Mouse (Mus musculus) midbrain, embryonic 10.5 days (tissue): ENCODE data around the gene Cabcoco1. TPM values are rescaled to one million over a fixed set of nuclear protein-coding genes. Genes with fewer than 3 reads are reported as not detected.

Experiments used
- DNase-seq: peaks from one replicate; pipeline ENCODE4 v3.0.0-alpha.2; 2017; ENCODE audit warnings: low spot score
- H3K27ac ChIP-seq: fragments of 300-500 bp; sonication (generic); replicated peaks from 2 replicates; pipeline ENCODE4 v1.5.1; 2016; ENCODE audit warnings: mild to moderate bottlenecking
- H3K27me3 ChIP-seq: fragments of 300-500 bp; sonication (generic); 2 replicates; pipeline ENCODE4 v1.6.1; 2016; ENCODE audit warnings: low read depth, mild to moderate bottlenecking; ENCODE audit not compliant: poor library complexity, severe bottlenecking
- H3K36me3 ChIP-seq: fragments of 300-500 bp; sonication (generic); 2 replicates; pipeline ENCODE4 v1.6.1; 2016; ENCODE audit warnings: mild to moderate bottlenecking, moderate library complexity
- H3K4me1 ChIP-seq: fragments of 300-500 bp; sonication (generic); 2 replicates; pipeline ENCODE4 v1.6.1; 2016
- H3K4me3 ChIP-seq: fragments of 300-500 bp; sonication (generic); 2 replicates; pipeline ENCODE4 v1.5.1; 2016; ENCODE audit warnings: mild to moderate bottlenecking, moderate library complexity
- H3K9me3 ChIP-seq: fragments of 300-500 bp; sonication (generic); replicated peaks from 2 replicates; pipeline ENCODE4 v1.6.1; 2016; ENCODE audit warnings: mild to moderate bottlenecking
- WGBS: fragments of 180-500 bp; shearing (Covaris S2); methylation state at CpG from one replicate; pipeline ENCODE4 v1.1.7; 2016; 5-methylcytosine and 5-hydroxymethylcytosine counted together
- polyA plus RNA-seq: library from polyadenylated mRNA; unstranded; fragments of >200 nt; fragmentation: Nextera tagmentation; extraction: Ambion mirVana; gene quantifications from 2 replicates; pipeline ENCODE4 v1.2.1, GENCODE M21; 2016

Gene Cabcoco1
- polyA plus RNA-seq, 1 experiment from 2014 or later: not detected

GRCm38 (mm10) chr10:68443132-68443531 is 98.6 kb downstream of the Cabcoco1 start:
- Histone ChIP-seq H3K4me3 (no peak overlapping the region), H3K36me3 (no peaks in the 10 kb centered on the region), H3K9me3 (no peaks in the 10 kb centered on the region), H3K27me3 (no peaks in the 10 kb centered on the region), H3K27ac (no peak overlapping the region), H3K4me1 (peaks cover 19% of the 10 kb centered on the region)
- DNase-seq: no peak
- 42% methylated on average over 7 of the region's 7 CpGs for WGBS

- no peaks in the 10 kb centered on the region for H3K27me3 ChIP-seq
- no peak overlapping the region for H3K4me3 ChIP-seq
- no peaks in the 10 kb centered on the region for H3K9me3 ChIP-seq
- 43% methylated on average over 3 of the region's 3 CpGs for WGBS
- no peak for DNase-seq
- peaks cover 19% of the 10 kb centered on the region for H3K4me1 ChIP-seq
- no peaks in the 10 kb centered on the region for H3K36me3 ChIP-seq
- H3K27ac ChIP-seq: no peak overlapping the region
Observed at GRCm38 (mm10) chr10:68442713-68443112, 99.0 kb downstream of the Cabcoco1 start.

- no peaks in the 10 kb centered on the region for H3K9me3 ChIP-seq
- no peaks in the 10 kb centered on the region for H3K27me3 ChIP-seq
- H3K27ac ChIP-seq: no peak overlapping the region
- H3K36me3 ChIP-seq: no peaks in the 10 kb centered on the region
- WGBS: 72% methylated on average over 10 of the region's 10 CpGs
- no peak for DNase-seq
- no peak overlapping the region for H3K4me3 ChIP-seq
- peaks cover 19% of the 10 kb centered on the region for H3K4me1 ChIP-seq
Observed at GRCm38 (mm10) chr10:68441931-68442662, 99.6 kb downstream of the Cabcoco1 start.

DNA sequence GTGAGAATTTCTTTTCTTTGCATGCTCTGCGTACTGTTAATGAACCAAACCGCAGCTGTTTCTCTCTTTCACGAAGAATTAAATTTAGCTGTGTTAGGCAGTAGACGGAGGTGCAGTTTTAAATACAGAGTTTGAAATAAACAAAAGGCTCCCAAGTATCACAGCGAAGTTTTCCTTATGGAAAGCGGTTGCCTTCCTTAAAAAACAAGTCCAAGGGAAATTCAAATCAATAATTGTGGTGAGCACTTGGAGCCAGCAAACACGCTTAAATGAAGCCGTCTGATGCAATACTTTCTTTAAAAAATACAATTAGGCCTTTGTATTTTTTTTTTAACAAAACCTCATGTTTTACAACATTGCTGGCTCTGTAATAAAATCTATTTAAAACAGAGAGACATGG is 101.2 kb downstream of the Cabcoco1 start:
- DNase-seq: no peak
- Histone ChIP-seq H3K27me3 (no peaks in the 10 kb centered on the region), H3K9me3 (no peaks in the 10 kb centered on the region), H3K27ac (no peak overlapping the region), H3K4me1 (peaks cover 11% of the 10 kb centered on the region), H3K36me3 (no peaks in the 10 kb centered on the region), H3K4me3 (no peak overlapping the region)
- WGBS: 91% methylated on average over 8 of the region's 8 CpGs

DNA sequence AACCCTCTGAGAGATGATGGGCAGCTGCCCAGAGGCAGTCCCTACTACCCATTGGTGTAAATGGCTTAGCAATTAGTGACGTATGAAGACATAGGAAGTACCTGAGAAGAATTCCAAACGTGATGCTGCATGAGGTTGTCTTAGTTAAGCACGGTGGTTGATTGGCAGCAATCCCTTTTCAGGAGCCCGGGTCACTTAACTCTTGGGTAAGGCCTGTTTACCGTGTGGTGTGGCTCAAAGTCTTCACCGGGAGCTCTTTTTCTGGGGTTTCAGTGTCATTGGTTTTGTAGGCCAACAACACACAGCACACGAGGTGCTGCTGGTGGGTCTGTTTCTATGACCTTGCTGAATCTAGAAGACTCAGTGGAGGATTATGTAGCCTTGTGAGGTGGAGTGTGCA is 105.9 kb downstream of the Cabcoco1 start:
- no peaks in the 10 kb centered on the region for H3K27me3 ChIP-seq
- WGBS: 90% methylated on average over 7 of the region's 7 CpGs
- no peaks in the 10 kb centered on the region for H3K4me1 ChIP-seq
- no peaks in the 10 kb centered on the region for H3K36me3 ChIP-seq
- no peak overlapping the region for H3K27ac ChIP-seq
- H3K4me3 ChIP-seq: no peak overlapping the region
- H3K9me3 ChIP-seq: no peaks in the 10 kb centered on the region
- no peak for DNase-seq

GRCm38 (mm10) chr10:68435001-68435560 is 106.6 kb downstream of the Cabcoco1 start:
- Histone ChIP-seq H3K4me3 (no peak overlapping the region), H3K9me3 (no peaks in the 10 kb centered on the region), H3K36me3 (no peaks in the 10 kb centered on the region), H3K27ac (no peak overlapping the region), H3K27me3 (no peaks in the 10 kb centered on the region), H3K4me1 (no peaks in the 10 kb centered on the region)
- WGBS: 85% methylated on average over 13 of the region's 13 CpGs
- no peak for DNase-seq

GRCm38 (mm10) chr10:68434045-68434639 is 107.6 kb downstream of the Cabcoco1 start:
- Histone ChIP-seq H3K27me3 (no peaks in the 10 kb centered on the region), H3K36me3 (no peaks in the 10 kb centered on the region), H3K4me1 (no peaks in the 10 kb centered on the region), H3K27ac (no peak overlapping the region), H3K4me3 (no peak overlapping the region), H3K9me3 (no peaks in the 10 kb centered on the region)
- 90% methylated on average over 9 of the region's 9 CpGs for WGBS
- DNase-seq: no peak

GRCm38 (mm10) chr10:68431346-68431745 is 110.3 kb downstream of the Cabcoco1 start:
- Histone ChIP-seq H3K4me3 (no peak overlapping the region), H3K36me3 (no peaks in the 10 kb centered on the region), H3K9me3 (no peaks in the 10 kb centered on the region), H3K27ac (no peak overlapping the region), H3K4me1 (no peaks in the 10 kb centered on the region), H3K27me3 (no peaks in the 10 kb centered on the region)
- DNase-seq: no peak
- 89% methylated on average over 6 of the region's 6 CpGs for WGBS

- 92% methylated on average over 13 of the region's 13 CpGs for WGBS
- no peaks in the 10 kb centered on the region for H3K36me3 ChIP-seq
Observed at GRCm38 (mm10) chr10:68430929-68431328, 110.8 kb downstream of the Cabcoco1 start.

GRCm38 (mm10) chr10:68420393-68420920 is 121.2 kb downstream of the Cabcoco1 start:
- no peaks in the 10 kb centered on the region for H3K36me3 ChIP-seq
- 86% methylated on average over 7 of the region's 7 CpGs for WGBS
- H3K4me3 ChIP-seq: no peak overlapping the region
- no peak overlapping the region for H3K27ac ChIP-seq
- DNase-seq: no peak
- no peaks in the 10 kb centered on the region for H3K27me3 ChIP-seq
- H3K9me3 ChIP-seq: no peaks in the 10 kb centered on the region
- no peaks in the 10 kb centered on the region for H3K4me1 ChIP-seq

More at GRCm38 (mm10) chr10:68430929-68431328, 110.8 kb downstream of the Cabcoco1 start:
- H3K27ac ChIP-seq: no peak overlapping the region
- H3K4me3 ChIP-seq: no peak overlapping the region
- no peaks in the 10 kb centered on the region for H3K9me3 ChIP-seq
- H3K27me3 ChIP-seq: no peaks in the 10 kb centered on the region
- DNase-seq: no peak
- no peaks in the 10 kb centered on the region for H3K4me1 ChIP-seq

- no peaks in the 10 kb centered on the region for H3K36me3 ChIP-seq
- no peaks in the 10 kb centered on the region for H3K4me1 ChIP-seq
- H3K27ac ChIP-seq: no peak overlapping the region
- 81% methylated on average over 2 of the region's 2 CpGs for WGBS
- no peaks in the 10 kb centered on the region for H3K9me3 ChIP-seq
- DNase-seq: no peak
- H3K4me3 ChIP-seq: no peak overlapping the region
- H3K27me3 ChIP-seq: no peaks in the 10 kb centered on the region
Observed at GRCm38 (mm10) chr10:68419893-68420292, 121.8 kb downstream of the Cabcoco1 start.

DNA sequence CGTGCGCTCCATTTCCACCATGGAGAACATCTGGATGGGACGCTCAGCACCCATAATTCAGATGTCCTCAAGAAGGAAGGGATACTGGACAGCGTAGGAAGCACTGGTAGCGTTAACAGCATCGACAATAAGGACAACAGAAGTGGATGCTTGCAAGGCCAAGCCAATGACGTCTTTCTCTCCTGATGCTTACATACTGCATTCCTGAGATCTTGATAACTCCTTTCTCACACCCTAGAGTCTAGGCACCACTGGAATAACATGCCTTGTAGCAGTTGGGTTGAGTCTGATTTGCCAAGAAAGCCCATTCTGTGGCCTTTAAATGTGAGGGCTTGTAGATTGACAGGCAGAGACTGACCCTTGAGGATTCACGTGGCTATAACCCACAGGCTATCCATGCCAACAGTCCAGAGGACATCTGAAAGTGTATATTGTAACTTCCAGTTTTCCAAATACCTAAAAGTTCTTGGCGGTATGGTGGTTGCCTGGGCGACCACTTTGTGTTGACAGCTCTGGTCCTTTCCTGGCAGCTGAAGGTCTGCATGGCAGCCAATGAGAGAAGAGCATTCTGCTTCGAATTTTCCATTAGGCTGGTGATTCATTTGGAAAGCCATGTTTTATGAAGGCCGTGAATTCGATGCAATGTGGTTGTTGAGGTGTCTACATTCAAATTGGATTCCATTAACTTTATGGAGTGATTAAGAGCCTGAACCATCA is 124.5 kb downstream of the Cabcoco1 start:
- H3K9me3 ChIP-seq: no peaks in the 10 kb centered on the region
- no peak overlapping the region for H3K4me3 ChIP-seq
- H3K36me3 ChIP-seq: no peaks in the 10 kb centered on the region
- H3K4me1 ChIP-seq: no peaks in the 10 kb centered on the region
- no peak for DNase-seq
- whole genome bisulfite sequencing: 89% methylated on average over 13 of the region's 13 CpGs
- H3K27ac ChIP-seq: no peak overlapping the region
- no peaks in the 10 kb centered on the region for H3K27me3 ChIP-seq
